Mouse (Mus musculus): ENCODE data around the gene Tmem120b.

DNA sequence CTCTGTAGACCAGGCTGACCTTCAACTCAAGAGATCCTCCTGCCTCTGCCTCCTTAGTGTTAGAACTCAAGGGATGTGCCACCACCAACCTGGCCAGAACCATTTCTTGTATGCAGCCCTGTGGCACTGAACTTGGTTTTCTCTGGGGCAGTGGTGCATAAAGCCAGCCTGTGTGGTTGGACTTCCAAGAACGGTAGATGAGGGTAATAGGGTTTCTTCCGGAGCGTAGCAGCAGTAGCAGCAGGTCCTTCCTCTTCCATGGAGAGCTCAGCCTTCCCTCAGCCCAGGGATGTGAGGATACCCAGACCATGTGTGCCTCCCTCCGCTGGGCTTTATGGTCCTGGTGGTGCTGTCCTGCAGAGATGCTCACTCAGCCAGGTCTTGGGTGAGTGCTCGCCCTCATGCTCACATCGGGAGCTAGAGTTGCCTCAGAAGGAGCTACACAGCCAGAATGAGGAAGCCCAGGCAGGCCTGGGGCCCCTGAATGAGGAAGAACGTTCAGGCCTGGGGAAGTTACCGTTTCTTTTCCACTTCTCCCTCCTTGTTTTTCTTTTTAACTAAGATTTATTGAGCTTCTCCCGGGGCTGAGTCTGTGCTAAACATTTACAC lies 43.1 kb upstream of the Tmem120b start:
- TF ChIP-seq CTCF (IDR thresholded peaks at IDR 0.05; ENCODE audit: borderline replicate concordance, insufficient read depth, low read length), result no peak
- TF ChIP-seq POLR2A (IDR thresholded peaks at IDR 0.05; ENCODE audit: low read depth, low read length), result no peak
